ENCODE assay signal across 15 mouse cellular contexts in the genomic region with DNA sequence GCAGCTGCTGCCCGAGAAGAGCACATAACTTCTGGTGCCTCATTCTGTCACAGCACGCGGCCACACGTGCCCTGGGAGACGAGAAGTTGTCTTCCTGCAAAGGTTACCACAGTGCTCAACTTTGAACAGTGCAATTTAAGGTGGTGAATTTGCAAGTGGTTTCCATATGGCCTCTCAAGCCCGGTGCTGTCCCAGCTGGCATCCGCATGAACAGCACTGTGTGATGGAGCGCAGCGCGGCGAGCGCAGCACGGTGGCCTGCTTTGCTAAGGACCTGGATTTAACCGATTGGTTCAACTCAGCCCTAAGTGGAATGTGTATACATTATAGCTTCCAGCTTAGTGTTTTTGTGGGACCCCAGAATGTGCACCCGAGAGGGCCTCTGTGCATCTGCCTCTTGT.
A peak's percentile ranks its signal among the peaks of the same experiment; 100 is the strongest.
DNase-seq lines count a peak whose midpoint lies in the region; ATAC-seq and TF ChIP-seq lines count a peak whose summit lies in the region.
"Had no signal": no experiment of that assay in that cellular context is flagged by ENCODE, and none has a peak within 500 bp of the region (broad histone marks: within the 10 kb centered on the region; RNA-seq: fewer than 3 reads in every experiment).

No protein-coding gene starts in this region.

- no peaks in the 10 kb centered on the region for H3K27me3 ChIP-seq in kidney, postnatal 0 days (ENCODE audit: insufficient read depth, low read length)
- H3K27me3 ChIP-seq in embryonic facial prominence, embryonic 10.5 days (replicated peaks; ENCODE audit: low read depth, poor library complexity, severe bottlenecking) = peaks cover 17% of the 10 kb centered on the region
- H3K27me3 ChIP-seq in limb, embryonic 10.5 days (ENCODE audit: low read depth, poor library complexity, severe bottlenecking) = no peaks in the 10 kb centered on the region
- no peaks in the 10 kb centered on the region for H3K27me3 ChIP-seq in neural tube, embryonic 15.5 days (replicated peaks)
- no peaks in the 10 kb centered on the region for H3K27me3 ChIP-seq in heart, embryonic 12.5 days (replicated peaks)
- H3K27me3 ChIP-seq: forebrain, embryonic 13.5 days; heart, embryonic 13.5 days; Patski had no signal

- no peak overlapping the region for H3K9ac ChIP-seq in kidney, postnatal 0 days (ENCODE audit: low read depth, low read length)
- no peak overlapping the region for H3K9ac ChIP-seq in neural tube, embryonic 15.5 days (replicated peaks)
- no peak overlapping the region for H3K9ac ChIP-seq in heart, embryonic 12.5 days
- H3K9ac ChIP-seq: forebrain, embryonic 13.5 days; heart, embryonic 13.5 days had no signal

- no peaks in the 10 kb centered on the region for H3K4me1 ChIP-seq in kidney, postnatal 0 days (replicated peaks; ENCODE audit: insufficient read depth, low read length)
- peaks cover 11% of the 10 kb centered on the region for H3K4me1 ChIP-seq in embryonic facial prominence, embryonic 10.5 days
- H3K4me1 ChIP-seq in limb, embryonic 10.5 days = peaks cover 7% of the 10 kb centered on the region
- H3K4me1 ChIP-seq in neural tube, embryonic 15.5 days = peaks cover 5% of the 10 kb centered on the region
- no peaks in the 10 kb centered on the region for H3K4me1 ChIP-seq in heart, embryonic 12.5 days (replicated peaks)
- H3K4me1 ChIP-seq: forebrain, embryonic 13.5 days; heart, embryonic 13.5 days had no signal

- H3K9me3 ChIP-seq in kidney, postnatal 0 days (replicated peaks; ENCODE audit: low read length) = no peaks in the 10 kb centered on the region
- H3K9me3 ChIP-seq in embryonic facial prominence, embryonic 10.5 days = no peaks in the 10 kb centered on the region
- H3K9me3 ChIP-seq in limb, embryonic 10.5 days (replicated peaks) = no peaks in the 10 kb centered on the region
- no peaks in the 10 kb centered on the region for H3K9me3 ChIP-seq in neural tube, embryonic 15.5 days (replicated peaks)
- no peaks in the 10 kb centered on the region for H3K9me3 ChIP-seq in heart, embryonic 12.5 days (replicated peaks)
- H3K9me3 ChIP-seq: forebrain, embryonic 13.5 days; heart, embryonic 13.5 days had no signal

- no peak for DNase-seq in kidney, postnatal 0 days (ENCODE audit: low spot score)
- no peak for DNase-seq in kidney, adult 8-10 months
- peak; percentile 57 for DNase-seq in embryonic facial prominence, embryonic 10.5 days (ENCODE audit: low spot score)
- DNase-seq in limb, embryonic 10.5 days (ENCODE audit: low spot score) = peak; percentile 39
- DNase-seq in layer of hippocampus, postnatal 10 days (ENCODE audit: low spot score in 2 of 2) = no peak
- DNase-seq: cerebellum, adult 18-20 months; gastrocnemius, postnatal 10 days; kidney, adult 2 months; lung, adult 18-20 months had no signal

- no peaks in the 10 kb centered on the region for H3K36me3 ChIP-seq in kidney, postnatal 0 days (ENCODE audit: insufficient read depth, low read length)
- no peaks in the 10 kb centered on the region for H3K36me3 ChIP-seq in embryonic facial prominence, embryonic 10.5 days (replicated peaks)
- no peaks in the 10 kb centered on the region for H3K36me3 ChIP-seq in limb, embryonic 10.5 days
- no peaks in the 10 kb centered on the region for H3K36me3 ChIP-seq in neural tube, embryonic 15.5 days
- H3K36me3 ChIP-seq in heart, embryonic 12.5 days = no peaks in the 10 kb centered on the region
- H3K36me3 ChIP-seq: heart, embryonic 13.5 days had no signal

- no peak overlapping the region for H3K27ac ChIP-seq in kidney, postnatal 0 days
- H3K27ac ChIP-seq in embryonic facial prominence, embryonic 10.5 days (replicated peaks) = no peak overlapping the region
- H3K27ac ChIP-seq in limb, embryonic 10.5 days = no peak overlapping the region
- H3K27ac ChIP-seq in neural tube, embryonic 15.5 days (replicated peaks) = no peak overlapping the region
- H3K27ac ChIP-seq in heart, embryonic 12.5 days (ENCODE audit: poor library complexity, severe bottlenecking) = no peak overlapping the region
- H3K27ac ChIP-seq: forebrain, embryonic 13.5 days; heart, embryonic 13.5 days; macrophage had no signal

- H3K4me3 ChIP-seq in kidney, postnatal 0 days (replicated peaks; ENCODE audit: low read depth, low read length) = no peak overlapping the region
- no peak overlapping the region for H3K4me3 ChIP-seq in embryonic facial prominence, embryonic 10.5 days
- no peak overlapping the region for H3K4me3 ChIP-seq in limb, embryonic 10.5 days
- H3K4me3 ChIP-seq in neural tube, embryonic 15.5 days (replicated peaks) = no peak overlapping the region
- H3K4me3 ChIP-seq in heart, embryonic 12.5 days = no peak overlapping the region
- H3K4me3 ChIP-seq: forebrain, embryonic 13.5 days; heart, embryonic 13.5 days had no signal

- 47% methylated on average over 15 of the region's 15 CpGs for WGBS in kidney, postnatal 0 days
- 51% methylated on average over 15 of the region's 15 CpGs for WGBS in embryonic facial prominence, embryonic 10.5 days
- WGBS in limb, embryonic 10.5 days = 69% methylated on average over 15 of the region's 15 CpGs
- 31% methylated on average over 15 of the region's 15 CpGs for WGBS in neural tube, embryonic 15.5 days
- 81% methylated on average over 15 of the region's 15 CpGs for WGBS in heart, embryonic 12.5 days

- TF ChIP-seq CTCF in kidney, postnatal 0 days (IDR thresholded peaks at IDR 0.05; ENCODE audit: low read depth) = no peak

- peak; percentile 52; the same call in 1 of the 2 replicates for ATAC-seq in kidney, postnatal 0 days (replicated peaks; ENCODE audit: low FRiP score, low read depth)
- ATAC-seq in neural tube, embryonic 15.5 days (ENCODE audit: low FRiP score) = peak; percentile 38; the same call in 1 of the 2 replicates
- ATAC-seq in heart, embryonic 12.5 days (ENCODE audit: insufficient number of reproducible peaks, low FRiP score) = no peak
- ATAC-seq: forebrain, embryonic 13.5 days; Patski had no signal

- H3K4me2 ChIP-seq in kidney, postnatal 0 days (ENCODE audit: low read length) = no peak overlapping the region
- H3K4me2 ChIP-seq in neural tube, embryonic 15.5 days = no peak overlapping the region
- H3K4me2 ChIP-seq in heart, embryonic 12.5 days = no peak overlapping the region
- H3K4me2 ChIP-seq: forebrain, embryonic 13.5 days; heart, embryonic 13.5 days had no signal

Comparison
In these comparisons a context has a peak if more than half of its experiments do, and no peak if none do; other contexts are left out.
1. DNase-seq: peak in embryonic facial prominence, embryonic 10.5 days (single experiment) and limb, embryonic 10.5 days (single experiment); none in kidney, postnatal 0 days (single experiment), kidney, adult 8-10 months (0 of 2) and layer of hippocampus, postnatal 10 days (0 of 2).